Mouse (Mus musculus) embryonic facial prominence, embryonic 11.5 days (tissue): ENCODE measurements at regions not wholly inside any gene's neighbourhood (a gene's known extent, or its start where the extent isn't known, plus 50 kb on each side); places are given as distances from the start of the nearest gene placed in this dataset.

Experiments used
- ATAC-seq: fragments of 200-750 bp; cut with Nextera tagmentation; replicated peaks from 2 replicates; pipeline ENCODE4 v1.8.0; 2017; ENCODE audit warnings: low read depth; ENCODE audit not compliant: insufficient number of reproducible peaks, low FRiP score, low TSS enrichment
- DNase-seq: peaks from one replicate; pipeline ENCODE4 v3.0.0-alpha.2; 2015; ENCODE audit warnings: low spot score
- H3K27ac ChIP-seq: fragments of 300-500 bp; sonication (generic); replicated peaks from 2 replicates; pipeline ENCODE4 v1.5.1; 2014; ENCODE audit warnings: mild to moderate bottlenecking, low read depth, low read length, control low read depth
- H3K27me3 ChIP-seq: fragments of 300-500 bp; sonication (generic); 2 replicates; pipeline ENCODE4 v1.6.1; 2014; ENCODE audit warnings: mild to moderate bottlenecking, low read length, moderate library complexity, mixed read lengths; ENCODE audit not compliant: control insufficient read depth, insufficient read depth
- H3K36me3 ChIP-seq: fragments of 300-500 bp; sonication (generic); replicated peaks from 2 replicates; pipeline ENCODE4 v1.6.1; 2014; ENCODE audit warnings: low read depth, mild to moderate bottlenecking, low read length, moderate library complexity, mixed read lengths; ENCODE audit not compliant: control insufficient read depth, insufficient read depth
- H3K4me1 ChIP-seq: fragments of 300-500 bp; sonication (generic); 2 replicates; pipeline ENCODE4 v1.6.1; 2014; ENCODE audit warnings: low read length, mixed read lengths; ENCODE audit not compliant: control insufficient read depth, insufficient read depth
- H3K4me2 ChIP-seq: fragments of 300-500 bp; sonication (generic); 2 replicates; pipeline ENCODE4 v1.6.1; 2014; ENCODE audit warnings: low read depth, mild to moderate bottlenecking, control low read depth, low read length, moderate library complexity
- H3K4me3 ChIP-seq: fragments of 300-500 bp; sonication (generic); 2 replicates; pipeline ENCODE4 v1.5.1; 2014; ENCODE audit warnings: low read depth, low read length, control low read depth
- H3K9ac ChIP-seq: fragments of 300-500 bp; sonication (generic); replicated peaks from 2 replicates; pipeline ENCODE4 v1.6.1; 2014; ENCODE audit warnings: mild to moderate bottlenecking, control low read depth, low read length
- H3K9me3 ChIP-seq: fragments of 300-500 bp; sonication (generic); replicated peaks from 2 replicates; pipeline ENCODE4 v1.6.1; 2016; ENCODE audit warnings: mild to moderate bottlenecking, low read length, inconsistent platforms, mixed read lengths; ENCODE audit not compliant: control insufficient read depth
- WGBS: fragments of 180-500 bp; shearing (Covaris S2); extraction: QIAGEN DNeasy Blood & Tissue Kit; methylation state at CpG from one replicate; pipeline ENCODE4 v1.1.7; 2014; 5-methylcytosine and 5-hydroxymethylcytosine counted together

GRCm38 (mm10) chr1:181291966-181292365 lies 60.5 kb upstream of the Cnih3 start:
- H3K4me1 ChIP-seq: no peaks in the 10 kb centered on the region
- no peak overlapping the region for H3K4me2 ChIP-seq
- no peak for DNase-seq
- no peaks in the 10 kb centered on the region for H3K9me3 ChIP-seq
- no peak overlapping the region for H3K27ac ChIP-seq
- no peaks in the 10 kb centered on the region for H3K27me3 ChIP-seq
- 84% methylated on average over 5 of the region's 5 CpGs for WGBS
- H3K9ac ChIP-seq: no peak overlapping the region
- no peak overlapping the region for H3K4me3 ChIP-seq
- ATAC-seq: no peak
- no peaks in the 10 kb centered on the region for H3K36me3 ChIP-seq

- H3K9ac ChIP-seq: no peak overlapping the region
- DNase-seq (no peak), ATAC-seq (no peak)
- H3K36me3 ChIP-seq: no peaks in the 10 kb centered on the region
- 89% methylated on average over 16 of the region's 16 CpGs for WGBS
- no peak overlapping the region for H3K4me3 ChIP-seq
- no peaks in the 10 kb centered on the region for H3K27me3 ChIP-seq
- no peaks in the 10 kb centered on the region for H3K9me3 ChIP-seq
- H3K4me1 ChIP-seq: no peaks in the 10 kb centered on the region
- no peak overlapping the region for H3K4me2 ChIP-seq
- no peak overlapping the region for H3K27ac ChIP-seq
Measured at GRCm38 (mm10) chr1:181293079-181293865, 59.2 kb upstream of the Cnih3 start.

- H3K4me2 ChIP-seq: no peak overlapping the region
- ATAC-seq (no peak), DNase-seq (no peak)
- no peaks in the 10 kb centered on the region for H3K9me3 ChIP-seq
- H3K9ac ChIP-seq: no peak overlapping the region
- no peaks in the 10 kb centered on the region for H3K36me3 ChIP-seq
- WGBS: 86% methylated on average over 4 of the region's 4 CpGs
- H3K4me1 ChIP-seq: no peaks in the 10 kb centered on the region
- no peaks in the 10 kb centered on the region for H3K27me3 ChIP-seq
- no peak overlapping the region for H3K27ac ChIP-seq
- no peak overlapping the region for H3K4me3 ChIP-seq
Measured at GRCm38 (mm10) chr1:181295651-181296050, 56.8 kb upstream of the Cnih3 start.

- Histone ChIP-seq H3K9ac (no peak overlapping the region), H3K4me2 (no peak overlapping the region), H3K36me3 (no peaks in the 10 kb centered on the region), H3K27ac (no peak overlapping the region), H3K27me3 (no peaks in the 10 kb centered on the region), H3K4me3 (no peak overlapping the region), H3K4me1 (no peaks in the 10 kb centered on the region), H3K9me3 (no peaks in the 10 kb centered on the region)
- ATAC-seq: no peak
- WGBS: 75% methylated on average over 5 of the region's 5 CpGs
- no peak for DNase-seq
Measured at GRCm38 (mm10) chr1:181298063-181298462, 54.4 kb upstream of the Cnih3 start.

GRCm38 (mm10) chr1:181299075-181299665 lies 53.3 kb upstream of the Cnih3 start:
- Histone ChIP-seq H3K9me3 (no peaks in the 10 kb centered on the region), H3K4me3 (no peak overlapping the region), H3K4me2 (no peak overlapping the region), H3K9ac (no peak overlapping the region), H3K27ac (no peak overlapping the region), H3K27me3 (no peaks in the 10 kb centered on the region), H3K4me1 (no peaks in the 10 kb centered on the region), H3K36me3 (no peaks in the 10 kb centered on the region)
- DNase-seq (no peak), ATAC-seq (no peak)
- WGBS: 91% methylated on average over 14 of the region's 14 CpGs

- H3K4me2 ChIP-seq: no peak overlapping the region
- no peak overlapping the region for H3K27ac ChIP-seq
- WGBS: 92% methylated on average over 6 of the region's 6 CpGs
- DNase-seq (no peak), ATAC-seq (no peak)
- no peak overlapping the region for H3K9ac ChIP-seq
- no peaks in the 10 kb centered on the region for H3K36me3 ChIP-seq
- H3K4me1 ChIP-seq: no peaks in the 10 kb centered on the region
- no peaks in the 10 kb centered on the region for H3K27me3 ChIP-seq
- H3K9me3 ChIP-seq: no peaks in the 10 kb centered on the region
- no peak overlapping the region for H3K4me3 ChIP-seq
Measured at GRCm38 (mm10) chr1:181299826-181300225, 52.6 kb upstream of the Cnih3 start.

GRCm38 (mm10) chr1:181302151-181302550 lies 50.3 kb upstream of the Cnih3 start:
- Histone ChIP-seq H3K27me3 (no peaks in the 10 kb centered on the region), H3K36me3 (no peaks in the 10 kb centered on the region), H3K4me1 (no peaks in the 10 kb centered on the region), H3K4me2 (no peak overlapping the region), H3K27ac (no peak overlapping the region), H3K9ac (no peak overlapping the region), H3K9me3 (no peaks in the 10 kb centered on the region), H3K4me3 (no peak overlapping the region)
- 95% methylated on average over 17 of the region's 17 CpGs for WGBS
- no peak for ATAC-seq
- DNase-seq: no peak
